ENCODE assay signal across 9 mouse cellular contexts in genomic region chr4:83050151-83050796, GRCm38 (mm10). TPM values are rescaled to one million over a fixed set of nuclear protein-coding genes. Genes with fewer than 3 reads are reported as not detected.
DNase-seq lines count a peak whose midpoint lies in the region; ATAC-seq lines count a peak whose summit lies in the region.
"Had no signal": no experiment of that assay in that cellular context is flagged by ENCODE, and none has a peak within 500 bp of the region (broad histone marks: within the 10 kb centered on the region; RNA-seq: fewer than 3 reads in every experiment).

No protein-coding gene starts in this region.

- ATAC-seq in hindbrain, embryonic 16.5 days, result no peak
- ATAC-seq in neural tube, embryonic 13.5 days (ENCODE audit: low read depth), result no peak

- peaks cover 14% of the 10 kb centered on the region for H3K4me1 ChIP-seq in hindbrain, embryonic 16.5 days (ENCODE audit: control insufficient read depth, insufficient read depth, low read depth, low read length)
- peaks cover 43% of the 10 kb centered on the region for H3K4me1 ChIP-seq in neural tube, embryonic 13.5 days (replicated peaks)

- H3K4me3 ChIP-seq in hindbrain, embryonic 16.5 days (ENCODE audit: low read length), result no peak overlapping the region; the same call in 1 of the 2 replicates
- H3K4me3 ChIP-seq in neural tube, embryonic 13.5 days, result peak overlapping the region; percentile 30; the same call in 1 of the 2 replicates
- H3K4me3 ChIP-seq: myocyte had no signal

- H3K9me3 ChIP-seq in hindbrain, embryonic 16.5 days (ENCODE audit: control insufficient read depth, low read length), result no peaks in the 10 kb centered on the region
- H3K9me3 ChIP-seq in neural tube, embryonic 13.5 days, result no peaks in the 10 kb centered on the region

- WGBS in hindbrain, embryonic 16.5 days, result 75% methylated on average over 5 of the region's 5 CpGs
- WGBS in neural tube, embryonic 13.5 days, result 83% methylated on average over 5 of the region's 5 CpGs

- H3K27me3 ChIP-seq in hindbrain, embryonic 16.5 days (replicated peaks; ENCODE audit: control insufficient read depth, insufficient read depth, low read length), result no peaks in the 10 kb centered on the region; the same call in 1 of the 2 replicates
- peaks cover 21% of the 10 kb centered on the region for H3K27me3 ChIP-seq in neural tube, embryonic 13.5 days

- no peak overlapping the region for H3K9ac ChIP-seq in hindbrain, embryonic 16.5 days (ENCODE audit: low read depth, low read length)
- no peak overlapping the region for H3K9ac ChIP-seq in neural tube, embryonic 13.5 days

- DNase-seq in embryo, embryonic 11 days, result peak; percentile 42
- no peak for DNase-seq in embryo, embryonic 9.5 days (ENCODE audit: extremely low spot score)
- peak; percentile 30 for DNase-seq in kidney, postnatal 14 days
- DNase-seq in kidney, postnatal 25 days, result no peak
- no peak for DNase-seq in layer of hippocampus, adult 9-10 months (ENCODE audit: low spot score)
- no peak for DNase-seq in cerebellum, postnatal 36 days

- no peaks in the 10 kb centered on the region for H3K36me3 ChIP-seq in hindbrain, embryonic 16.5 days (ENCODE audit: control insufficient read depth, insufficient read depth, low read length)
- no peaks in the 10 kb centered on the region for H3K36me3 ChIP-seq in neural tube, embryonic 13.5 days

- no peak overlapping the region for H3K27ac ChIP-seq in hindbrain, embryonic 16.5 days (ENCODE audit: low read depth, low read length)
- no peak overlapping the region for H3K27ac ChIP-seq in neural tube, embryonic 13.5 days (replicated peaks)

- H3K4me2 ChIP-seq in hindbrain, embryonic 16.5 days (ENCODE audit: low read length), result peak overlapping the region; percentile 59
- H3K4me2 ChIP-seq in neural tube, embryonic 13.5 days, result peak overlapping the region; percentile 55

RNA-seq across cellular contexts. Expression of gene Frem1, which starts 1.9 kb away (rescaled TPM):
- polyA plus RNA-seq in hindbrain, embryonic 16.5 days (2015; fragmentation: Nextera tagmentation; extraction: Ambion mirVana), result 2.2 TPM in 2 replicates
- 1.8 and 2.3 TPM in 2 replicates for polyA plus RNA-seq in neural tube, embryonic 13.5 days (2015; fragmentation: Nextera tagmentation; extraction: Ambion mirVana)

Comparison
In these comparisons a context has a peak if more than half of its experiments do, and no peak if none do; other contexts are left out.
1. DNase-seq: peak in embryo, embryonic 11 days (single experiment) and kidney, postnatal 14 days (single experiment); none in embryo, embryonic 9.5 days (single experiment), kidney, postnatal 25 days (0 of 2), layer of hippocampus, adult 9-10 months (single experiment) and cerebellum, postnatal 36 days (0 of 2).